Mouse (Mus musculus) gastrocnemius, adult 2 months (tissue): Measurements from ENCODE around the gene Tdrd6. TPM values are rescaled to one million over a fixed set of nuclear protein-coding genes. Genes with fewer than 3 reads are reported as not detected.

Experiments
- DNase-seq: peaks from one replicate; pipeline ENCODE4 v3.0.0; 2022
- H3K27ac ChIP-seq: fragments of 200-600 bp; 2 replicates; pipeline ENCODE4 v1.8.1; 2022; ENCODE audit warnings: mild to moderate bottlenecking
- H3K4me3 ChIP-seq: fragments of 200-600 bp; 2 replicates; pipeline ENCODE4 v1.8.1; 2022; ENCODE audit warnings: mild to moderate bottlenecking, moderate library complexity
- CTCF ChIP-seq: fragments of 200-600 bp; IDR thresholded peaks from 2 replicates; pipeline ENCODE4 v1.8.1; 2022; ENCODE audit warnings: antibody characterized with exemption, mild to moderate bottlenecking, moderate library complexity
- intact Hi-C: fragments of 180-260 bp; cut with DNase I; formaldehyde crosslinking; loops from one replicate; pipeline ENCODE4 v1.15.1; 2025
- total RNA-seq, 2 experiments: library from RNA; stranded (reverse); gene quantifications; 2 replicates each; pipeline ENCODE4 v1.2.3; 2021

Gene Tdrd6
- total RNA-seq, 2 experiments from 2014 or later, result 0.03 TPM

GRCm38 (mm10) chr17:43645136-43645535 is 15.0 kb upstream of the Tdrd6 start:
- Histone ChIP-seq H3K27ac (no peak overlapping the region), H3K4me3 (no peak overlapping the region)
- DNase-seq, result no peak
- intact Hi-C loops, result no loop called here
- TF ChIP-seq CTCF, result no peak

- intact Hi-C loops, result no loop called here
- H3K27ac ChIP-seq, result no peak overlapping the region
- TF ChIP-seq CTCF, result no peak
- H3K4me3 ChIP-seq, result no peak overlapping the region
- DNase-seq, result no peak
These were observed 14.3 kb upstream of the Tdrd6 start for GRCm38 (mm10) chr17:43644375-43644774.

- no peak for TF ChIP-seq CTCF
- intact Hi-C loops, result no loop called here
- H3K4me3 ChIP-seq, result no peak overlapping the region
- DNase-seq, result no peak
- no peak overlapping the region for H3K27ac ChIP-seq
These were observed 13.1 kb upstream of the Tdrd6 start for GRCm38 (mm10) chr17:43643191-43643590.

- TF ChIP-seq CTCF, result peak; percentile 16; the same call in 1 of the 2 replicates
- intact Hi-C loops, result no loop called here
- Histone ChIP-seq H3K4me3 (no peak overlapping the region), H3K27ac (no peak overlapping the region)
- DNase-seq, result no peak
These were observed 10.7 kb upstream of the Tdrd6 start for GRCm38 (mm10) chr17:43640825-43641224.

GRCm38 (mm10) chr17:43637146-43637545 is 7.0 kb upstream of the Tdrd6 start:
- TF ChIP-seq CTCF, result no peak
- Histone ChIP-seq H3K27ac (no peak overlapping the region), H3K4me3 (no peak overlapping the region)
- intact Hi-C loops, result no loop called here
- DNase-seq, result no peak

- H3K4me3 ChIP-seq, result peak overlapping the region; percentile 51
- TF ChIP-seq CTCF, result no peak
- no peak for DNase-seq
- intact Hi-C loops, result no loop called here
- H3K27ac ChIP-seq, result no peak overlapping the region
These were observed 295 bp upstream of the Tdrd6 start for GRCm38 (mm10) chr17:43630427-43630760.

GRCm38 (mm10) chr17:43629026-43629495 is 1.0 kb downstream of the Tdrd6 start:
- no peak for DNase-seq
- Histone ChIP-seq H3K27ac (no peak overlapping the region), H3K4me3 (peak overlapping the region; percentile 51; the same call in 1 of the 2 replicates)
- intact Hi-C loops, result no loop called here
- no peak for TF ChIP-seq CTCF

GRCm38 (mm10) chr17:43628246-43628645 is 1.9 kb downstream of the Tdrd6 start:
- TF ChIP-seq CTCF, result no peak
- H3K4me3 ChIP-seq, result no peak overlapping the region
- no peak overlapping the region for H3K27ac ChIP-seq
- intact Hi-C loops, result no loop called here
- no peak for DNase-seq

GRCm38 (mm10) chr17:43622076-43622475 is 8.0 kb downstream of the Tdrd6 start:
- DNase-seq, result no peak
- TF ChIP-seq CTCF, result no peak
- intact Hi-C loops, result no loop called here
- H3K4me3 ChIP-seq, result no peak overlapping the region
- no peak overlapping the region for H3K27ac ChIP-seq

- Histone ChIP-seq H3K27ac (no peak overlapping the region), H3K4me3 (no peak overlapping the region)
- intact Hi-C loops, result no loop called here
- no peak for DNase-seq
- TF ChIP-seq CTCF, result no peak
These were observed 10.9 kb downstream of the Tdrd6 start for GRCm38 (mm10) chr17:43619156-43619555.

GRCm38 (mm10) chr17:43612221-43612620 is 17.9 kb downstream of the Tdrd6 start:
- intact Hi-C loops, result no loop called here
- DNase-seq, result no peak
- Histone ChIP-seq H3K4me3 (no peak overlapping the region), H3K27ac (no peak overlapping the region)
- no peak for TF ChIP-seq CTCF

GRCm38 (mm10) chr17:43611586-43611985 is 18.5 kb downstream of the Tdrd6 start:
- DNase-seq, result no peak
- no peak overlapping the region for H3K4me3 ChIP-seq
- TF ChIP-seq CTCF, result peak; percentile 73
- no peak overlapping the region for H3K27ac ChIP-seq
- intact Hi-C loops, result no loop called here

GRCm38 (mm10) chr17:43606704-43607103 is 23.4 kb downstream of the Tdrd6 start:
- Histone ChIP-seq H3K27ac (no peak overlapping the region), H3K4me3 (no peak overlapping the region)
- peak; percentile 98; the same call in 1 of the 2 replicates for TF ChIP-seq CTCF
- intact Hi-C loops, result loop anchor here (1.0 to 5.0 kb wide), 2 partner anchors 88 to 339 kb away; no protein-coding TSS in a partner anchor
- peak; percentile 77 for DNase-seq

- Histone ChIP-seq H3K27ac (no peak overlapping the region), H3K4me3 (no peak overlapping the region)
- DNase-seq, result no peak
- TF ChIP-seq CTCF, result no peak
- intact Hi-C loops, result no loop called here
These were observed 31.4 kb downstream of the Tdrd6 start for GRCm38 (mm10) chr17:43598706-43599105.
